Mouse (Mus musculus) brain, embryonic 14.5 days (tissue): ENCODE results near the gene Wnk1.

ENCODE experiments used
- CTCF ChIP-seq: fragments of 200-500 bp; IDR thresholded peaks from 2 replicates; pipeline ENCODE4 v1.5.1; 2012; ENCODE audit warnings: inconsistent platforms, mild to moderate bottlenecking, moderate library complexity, borderline replicate concordance; ENCODE audit not compliant: insufficient read depth, insufficient read length; ENCODE audit errors: extremely low read depth
- POLR2A ChIP-seq: fragments of 200-500 bp; IDR thresholded peaks from 2 replicates; pipeline ENCODE4 v1.6.1; 2012; ENCODE audit warnings: mild to moderate bottlenecking, inconsistent platforms, borderline replicate concordance; ENCODE audit not compliant: poor library complexity, insufficient read depth, insufficient read length, severe bottlenecking; ENCODE audit errors: extremely low read depth

DNA sequence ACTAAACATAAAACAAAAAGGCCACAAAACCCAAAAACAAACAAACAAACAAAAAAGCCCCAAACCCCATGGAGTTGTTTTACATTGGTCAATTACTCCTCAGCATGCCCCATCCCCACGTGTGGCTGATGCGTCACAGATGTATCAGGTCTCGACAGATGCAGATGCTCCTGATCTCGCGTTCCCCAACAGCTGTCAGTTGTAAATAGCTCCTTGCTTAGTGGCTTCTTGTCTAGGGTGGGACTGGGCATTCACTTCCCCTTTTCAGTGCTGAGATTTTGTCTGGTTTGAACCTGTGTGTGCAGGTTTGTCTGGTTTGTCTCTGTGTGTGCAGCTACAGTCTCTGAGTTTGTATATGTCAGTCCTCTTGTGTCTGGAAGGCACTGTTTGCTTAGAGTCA, 126.4 kb downstream of the Wnk1 start:
- no peak for TF ChIP-seq POLR2A
- no peak for TF ChIP-seq CTCF
